Mouse (Mus musculus) brain, embryonic 14.5 days (tissue): ENCODE measurements around the gene Btnl4.

Experiments used
- CTCF ChIP-seq: fragments of 200-500 bp; IDR thresholded peaks from 2 replicates; pipeline ENCODE4 v1.5.1; 2012; ENCODE audit warnings: inconsistent platforms, mild to moderate bottlenecking, moderate library complexity, borderline replicate concordance; ENCODE audit not compliant: insufficient read depth, insufficient read length; ENCODE audit errors: extremely low read depth
- POLR2A ChIP-seq: fragments of 200-500 bp; IDR thresholded peaks from 2 replicates; pipeline ENCODE4 v1.6.1; 2012; ENCODE audit warnings: mild to moderate bottlenecking, inconsistent platforms, borderline replicate concordance; ENCODE audit not compliant: poor library complexity, insufficient read depth, insufficient read length, severe bottlenecking; ENCODE audit errors: extremely low read depth

DNA sequence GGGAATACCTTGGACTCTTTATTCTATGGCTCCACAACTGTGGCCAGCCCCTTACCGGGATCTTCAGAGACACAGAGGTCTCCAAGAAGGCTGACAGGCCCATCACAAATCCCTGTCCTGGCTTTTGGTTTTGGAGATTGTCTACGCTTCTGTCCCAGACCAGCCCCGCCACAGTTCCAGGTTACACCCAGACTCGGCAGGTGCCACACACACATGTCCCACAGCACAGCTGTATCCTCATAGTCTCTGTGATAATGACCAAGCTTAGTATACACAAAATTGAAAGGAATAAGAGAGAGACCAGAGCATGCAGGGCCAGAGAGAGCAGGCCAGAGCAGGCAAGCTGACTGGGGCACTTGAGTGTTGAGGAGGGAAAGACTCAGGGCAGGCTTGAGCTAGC is 40.7 kb upstream of the Btnl4 start:
- TF ChIP-seq CTCF: no peak
- TF ChIP-seq POLR2A: no peak
